Mouse (Mus musculus) heart, embryonic 15.5 days (tissue): ENCODE data around the gene Snph. TPM values are rescaled to one million over a fixed set of nuclear protein-coding genes. Genes with fewer than 3 reads are reported as not detected.

ENCODE experiments used
- ATAC-seq: fragments of 200-750 bp; cut with Nextera tagmentation; replicated peaks from 2 replicates; pipeline ENCODE4 v1.8.0; 2017; ENCODE audit warnings: low read depth, moderate TSS enrichment; ENCODE audit not compliant: insufficient number of reproducible peaks, insufficient read depth, low FRiP score
- H3K27ac ChIP-seq: fragments of 300-500 bp; sonication (generic); 2 replicates; pipeline ENCODE4 v1.5.1; 2015; ENCODE audit warnings: mild to moderate bottlenecking, inconsistent platforms
- H3K27me3 ChIP-seq: fragments of 300-500 bp; sonication (generic); 2 replicates; pipeline ENCODE4 v1.6.1; 2015; ENCODE audit warnings: inconsistent platforms
- H3K36me3 ChIP-seq: fragments of 300-500 bp; sonication (generic); 2 replicates; pipeline ENCODE4 v1.6.1; 2015; ENCODE audit warnings: mild to moderate bottlenecking, inconsistent platforms
- H3K4me1 ChIP-seq: fragments of 300-500 bp; sonication (generic); replicated peaks from 2 replicates; pipeline ENCODE4 v1.6.1; 2015; ENCODE audit warnings: inconsistent platforms
- H3K4me2 ChIP-seq: fragments of 300-500 bp; sonication (generic); 2 replicates; pipeline ENCODE4 v1.6.1; 2015; ENCODE audit warnings: inconsistent platforms, mild to moderate bottlenecking, moderate library complexity
- H3K4me3 ChIP-seq: fragments of 300-500 bp; sonication (generic); 2 replicates; pipeline ENCODE4 v1.5.1; 2015; ENCODE audit warnings: mild to moderate bottlenecking, inconsistent platforms
- H3K9ac ChIP-seq: fragments of 300-500 bp; sonication (generic); 2 replicates; pipeline ENCODE4 v1.6.1; 2015; ENCODE audit warnings: mild to moderate bottlenecking, inconsistent platforms
- H3K9me3 ChIP-seq: fragments of 300-500 bp; sonication (generic); replicated peaks from 2 replicates; pipeline ENCODE4 v1.6.1; 2016; ENCODE audit warnings: inconsistent platforms
- WGBS: fragments of 180-500 bp; shearing (Covaris S2); methylation state at CpG from one replicate; pipeline ENCODE4 v1.1.7; 2015; ENCODE audit warnings: mixed read lengths; 5-methylcytosine and 5-hydroxymethylcytosine counted together
- polyA plus RNA-seq: library from polyadenylated mRNA; unstranded; fragments of >200 nt; fragmentation: Nextera tagmentation; extraction: Ambion mirVana; gene quantifications from 2 replicates; pipeline ENCODE4 v1.2.1, GENCODE M21; 2015

Snph gene
- polyA plus RNA-seq, 1 experiment from 2014 or later, result 0.25 TPM

- H3K9ac ChIP-seq, result no peak within 1 kb of the TSS
- whole genome bisulfite sequencing, result 63% methylated on average over 17 of the region's 17 CpGs
- no peaks in the 10 kb centered on the region for H3K36me3 ChIP-seq
- H3K9me3 ChIP-seq, result no peaks in the 10 kb centered on the region
- no peak within 1 kb of the TSS for H3K27ac ChIP-seq
- ATAC-seq, result no peak
- H3K4me2 ChIP-seq, result no peak within 1 kb of the TSS
- H3K4me1 ChIP-seq, result peaks cover 14% of the 10 kb centered on the region
- H3K27me3 ChIP-seq, result 0 out of 2 replicates have a peak, but pooled peaks cover 3% of the 10 kb centered on the region
- no peak within 1 kb of the TSS for H3K4me3 ChIP-seq
Observed at GRCm38 (mm10) chr2:151571873-151572700, 60.3 kb downstream of the Snph start, which contains the start of gene Sdcbp2. TSS of gene Sdcbp2 (plus strand) at chr2:151572622.

GRCm38 (mm10) chr2:151569452-151569851, 62.9 kb downstream of the Snph start:
- H3K4me3 ChIP-seq, result no peak overlapping the region
- 77% methylated on average over 2 of the region's 2 CpGs for WGBS

GRCm38 (mm10) chr2:151566856-151567255, 65.5 kb downstream of the Snph start:
- H3K4me2 ChIP-seq, result no peak overlapping the region
- no peaks in the 10 kb centered on the region for H3K9me3 ChIP-seq
- H3K27me3 ChIP-seq, result no peaks in the 10 kb centered on the region
- peaks cover 17% of the 10 kb centered on the region for H3K36me3 ChIP-seq
- no peak for ATAC-seq
- no peak overlapping the region for H3K9ac ChIP-seq
- no peak overlapping the region for H3K27ac ChIP-seq
- H3K4me1 ChIP-seq, result no peaks in the 10 kb centered on the region
- no peak overlapping the region for H3K4me3 ChIP-seq
- WGBS, result 63% methylated on average over 6 of the region's 6 CpGs

More at GRCm38 (mm10) chr2:151569452-151569851, 62.9 kb downstream of the Snph start:
- Histone ChIP-seq H3K27ac (no peak overlapping the region), H3K4me1 (no peaks in the 10 kb centered on the region), H3K9ac (no peak overlapping the region), H3K36me3 (no peaks in the 10 kb centered on the region; the same call in 1 of the 2 replicates), H3K9me3 (no peaks in the 10 kb centered on the region), H3K27me3 (0 out of 2 replicates have a peak, but pooled peaks cover 3% of the 10 kb centered on the region), H3K4me2 (no peak overlapping the region)
- no peak for ATAC-seq

- Histone ChIP-seq H3K9ac (no peak overlapping the region), H3K4me3 (no peak overlapping the region), H3K4me1 (no peaks in the 10 kb centered on the region), H3K27ac (no peak overlapping the region), H3K9me3 (no peaks in the 10 kb centered on the region), H3K27me3 (no peaks in the 10 kb centered on the region), H3K4me2 (no peak overlapping the region), H3K36me3 (peaks cover 34% of the 10 kb centered on the region)
- ATAC-seq, result no peak
- WGBS, result 39% methylated on average over 3 of the region's 3 CpGs
Observed at GRCm38 (mm10) chr2:151564986-151565385, 67.4 kb downstream of the Snph start.

- H3K27ac ChIP-seq, result no peak overlapping the region
- H3K36me3 ChIP-seq, result peaks cover 44% of the 10 kb centered on the region
- no peak overlapping the region for H3K4me3 ChIP-seq
- no peaks in the 10 kb centered on the region for H3K4me1 ChIP-seq
- no peak overlapping the region for H3K9ac ChIP-seq
- no peaks in the 10 kb centered on the region for H3K9me3 ChIP-seq
- ATAC-seq, result no peak
- H3K27me3 ChIP-seq, result no peaks in the 10 kb centered on the region
- WGBS, result 69% methylated on average over 1 of the region's 1 CpGs
- no peak overlapping the region for H3K4me2 ChIP-seq
Observed at GRCm38 (mm10) chr2:151564006-151564405, 68.4 kb downstream of the Snph start.

GRCm38 (mm10) chr2:151562930-151563921, 69.2 kb downstream of the Snph start:
- Histone ChIP-seq H3K4me3 (no peak overlapping the region), H3K4me1 (no peaks in the 10 kb centered on the region), H3K4me2 (no peak overlapping the region), H3K36me3 (peaks cover 51% of the 10 kb centered on the region), H3K9ac (no peak overlapping the region), H3K27ac (no peak overlapping the region), H3K9me3 (no peaks in the 10 kb centered on the region), H3K27me3 (no peaks in the 10 kb centered on the region)
- ATAC-seq, result no peak
- WGBS, result 73% methylated on average over 7 of the region's 7 CpGs

GRCm38 (mm10) chr2:151549615-151550121, 82.7 kb downstream of the Snph start:
- H3K27ac ChIP-seq, result no peak overlapping the region
- no peak overlapping the region for H3K4me3 ChIP-seq

GRCm38 (mm10) chr2:151546571-151546970, 85.8 kb downstream of the Snph start:
- H3K4me1 ChIP-seq, result peaks cover 69% of the 10 kb centered on the region
- H3K27ac ChIP-seq, result no peak overlapping the region
- no peak for ATAC-seq
- no peaks in the 10 kb centered on the region for H3K27me3 ChIP-seq
- H3K9ac ChIP-seq, result no peak overlapping the region
- H3K4me3 ChIP-seq, result no peak overlapping the region
- H3K4me2 ChIP-seq, result 0 out of 2 replicates have a peak overlapping the region, but pooled peaks have one; percentile 73
- peaks cover 42% of the 10 kb centered on the region for H3K36me3 ChIP-seq
- 78% methylated on average over 4 of the region's 4 CpGs for WGBS
- H3K9me3 ChIP-seq, result no peaks in the 10 kb centered on the region

More at GRCm38 (mm10) chr2:151549615-151550121, 82.7 kb downstream of the Snph start:
- Histone ChIP-seq H3K4me1 (peaks cover 53% of the 10 kb centered on the region), H3K9me3 (no peaks in the 10 kb centered on the region), H3K9ac (no peak overlapping the region), H3K36me3 (peaks cover 64% of the 10 kb centered on the region), H3K27me3 (no peaks in the 10 kb centered on the region), H3K4me2 (no peak overlapping the region)
- WGBS, result 68% methylated on average over 3 of the region's 3 CpGs
- no peak for ATAC-seq

GRCm38 (mm10) chr2:151544673-151545072, 87.7 kb downstream of the Snph start:
- ATAC-seq, result no peak
- no peaks in the 10 kb centered on the region for H3K9me3 ChIP-seq
- WGBS, result 35% methylated on average over 6 of the region's 6 CpGs
- H3K27me3 ChIP-seq, result no peaks in the 10 kb centered on the region
- peaks cover 38% of the 10 kb centered on the region for H3K36me3 ChIP-seq
- H3K4me3 ChIP-seq, result peak overlapping the region; percentile 77
- peaks cover 57% of the 10 kb centered on the region for H3K4me1 ChIP-seq
- peak overlapping the region; percentile 91; the same call in 1 of the 2 replicates for H3K27ac ChIP-seq
- H3K4me2 ChIP-seq, result peak overlapping the region; percentile 73
- no peak overlapping the region for H3K9ac ChIP-seq

- peak overlapping the region; percentile 81 for H3K9ac ChIP-seq
- H3K27ac ChIP-seq, result peak overlapping the region; percentile 91
- under 1% methylated on average over 21 of the region's 21 CpGs for WGBS
- H3K36me3 ChIP-seq, result peaks cover 31% of the 10 kb centered on the region
- ATAC-seq, result peak; percentile 27; the same call in 1 of the 2 replicates
- no peaks in the 10 kb centered on the region for H3K9me3 ChIP-seq
- H3K4me2 ChIP-seq, result peak overlapping the region; percentile 73
- peaks cover 45% of the 10 kb centered on the region for H3K4me1 ChIP-seq
- no peaks in the 10 kb centered on the region for H3K27me3 ChIP-seq
- peak overlapping the region; percentile 77 for H3K4me3 ChIP-seq
Observed at GRCm38 (mm10) chr2:151543063-151543895, 89.1 kb downstream of the Snph start.
